Mouse (Mus musculus): ENCODE measurements at regions not wholly inside any gene's neighbourhood (a gene's known extent, or its start where the extent isn't known, plus 50 kb on each side); places are given as distances from the start of the nearest gene placed in this dataset.

DNA sequence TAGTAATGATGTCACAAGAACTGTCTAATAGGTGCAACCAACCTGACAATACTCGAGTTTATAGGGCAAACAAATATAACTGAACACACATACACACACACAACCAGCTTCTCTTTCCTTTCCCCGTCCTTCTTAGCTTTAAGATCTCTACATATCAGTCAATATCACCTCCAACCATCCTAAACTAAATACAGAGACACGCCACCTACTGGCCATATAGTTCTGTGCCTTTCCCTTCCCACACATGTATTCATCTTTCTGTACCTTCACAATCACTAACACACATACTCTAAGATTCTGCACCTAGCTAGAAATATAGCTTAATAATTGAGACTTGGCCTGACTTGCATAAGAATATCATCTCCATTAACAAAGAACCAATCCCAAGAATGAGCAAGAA is 688.2 kb downstream of the Ntrk3 start:
- Histone ChIP-seq H3K9me3 (ENCODE audit: low read length) (no peaks in the 10 kb centered on the region), H3K36me3 (ENCODE audit: insufficient read depth, low read length) (no peaks in the 10 kb centered on the region), H3K27ac (ENCODE audit: low read depth, low read length) (no peak overlapping the region), H3K9ac (replicated peaks; ENCODE audit: low read length, poor library complexity, severe bottlenecking) (no peak overlapping the region), H3K27me3 (ENCODE audit: insufficient read depth, low read length) (no peaks in the 10 kb centered on the region), H3K4me2 (ENCODE audit: low read depth, low read length, poor library complexity, severe bottlenecking) (no peak overlapping the region), H3K4me1 (ENCODE audit: insufficient read depth, low read length) (no peaks in the 10 kb centered on the region), H3K4me3 (ENCODE audit: low read depth, low read length) (no peak overlapping the region)
- DNase-seq (ENCODE audit: low spot score) (no peak), ATAC-seq (ENCODE audit: low FRiP score) (no peak)
- 0 out of 2 replicates have a peak, but pooled peaks have one; percentile 25 for TF ChIP-seq CTCF (IDR thresholded peaks at IDR 0.05)
- WGBS, result 60% methylated on average over 3 of the region's 3 CpGs

DNA sequence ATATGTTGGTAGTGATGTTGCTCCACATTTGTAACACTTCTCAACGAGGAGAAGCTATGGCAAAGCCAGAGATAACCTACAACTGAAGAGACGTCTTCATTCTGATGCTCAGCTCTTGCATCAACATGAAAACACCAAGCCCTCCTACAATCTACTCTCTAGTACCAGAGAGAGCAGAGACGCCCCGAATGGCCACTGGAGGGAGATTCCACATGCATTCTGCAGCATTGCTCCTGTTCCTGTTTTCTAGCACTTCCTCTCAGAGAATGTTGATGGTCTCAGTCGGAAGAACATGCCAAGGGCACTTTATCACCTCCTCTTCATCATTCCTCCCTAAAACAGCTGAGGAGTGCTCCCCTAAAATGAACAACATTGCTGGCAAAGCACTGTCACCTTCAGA is 692.4 kb downstream of the Ntrk3 start:
- H3K4me1 ChIP-seq (ENCODE audit: insufficient read depth, low read length), result no peaks in the 10 kb centered on the region
- 65% methylated on average over 5 of the region's 5 CpGs for WGBS
- no peaks in the 10 kb centered on the region for H3K27me3 ChIP-seq (ENCODE audit: insufficient read depth, low read length)
- H3K9ac ChIP-seq (replicated peaks; ENCODE audit: low read length, poor library complexity, severe bottlenecking), result no peak overlapping the region
- H3K36me3 ChIP-seq (ENCODE audit: insufficient read depth, low read length), result no peaks in the 10 kb centered on the region
- TF ChIP-seq CTCF (IDR thresholded peaks at IDR 0.05), result peak; percentile 58
- no peaks in the 10 kb centered on the region for H3K9me3 ChIP-seq (ENCODE audit: low read length)
- H3K4me3 ChIP-seq (ENCODE audit: low read depth, low read length), result no peak overlapping the region
- ATAC-seq (ENCODE audit: low FRiP score), result no peak
- no peak overlapping the region for H3K27ac ChIP-seq (ENCODE audit: low read depth, low read length)
- peak; percentile 14 for DNase-seq (ENCODE audit: low spot score)
- no peak overlapping the region for H3K4me2 ChIP-seq (ENCODE audit: low read depth, low read length, poor library complexity, severe bottlenecking)

DNA sequence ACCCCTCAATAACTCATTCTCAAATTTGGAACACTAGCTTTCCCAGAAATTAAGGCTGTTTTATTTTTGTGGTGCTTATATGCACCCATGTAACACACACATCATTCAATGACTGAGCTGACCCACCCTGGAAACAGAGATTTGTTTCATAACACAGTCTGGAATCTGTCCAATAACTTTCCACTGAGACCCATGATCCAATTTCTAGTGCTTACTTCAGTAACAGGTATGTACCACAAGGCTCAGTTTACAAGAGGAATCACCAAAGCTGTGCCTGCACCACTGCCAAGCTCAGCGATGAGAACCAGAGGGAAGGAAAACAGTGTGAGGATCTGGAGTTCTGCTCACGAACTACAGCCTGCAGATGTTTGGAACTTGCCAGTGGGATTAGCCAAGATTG is 706.8 kb downstream of the Ntrk3 start:
- Histone ChIP-seq H3K27ac (ENCODE audit: low read depth, low read length) (no peak overlapping the region), H3K4me3 (ENCODE audit: low read depth, low read length) (no peak overlapping the region), H3K9ac (replicated peaks; ENCODE audit: low read length, poor library complexity, severe bottlenecking) (no peak overlapping the region), H3K27me3 (ENCODE audit: insufficient read depth, low read length) (no peaks in the 10 kb centered on the region), H3K9me3 (ENCODE audit: low read length) (no peaks in the 10 kb centered on the region), H3K4me2 (ENCODE audit: low read depth, low read length, poor library complexity, severe bottlenecking) (no peak overlapping the region), H3K36me3 (ENCODE audit: insufficient read depth, low read length) (no peaks in the 10 kb centered on the region), H3K4me1 (ENCODE audit: insufficient read depth, low read length) (no peaks in the 10 kb centered on the region)
- ATAC-seq (ENCODE audit: low FRiP score), result no peak
- TF ChIP-seq CTCF (IDR thresholded peaks at IDR 0.05), result no peak
- 82% methylated on average over 2 of the region's 2 CpGs for WGBS
- no peak for DNase-seq (ENCODE audit: low spot score)

DNA sequence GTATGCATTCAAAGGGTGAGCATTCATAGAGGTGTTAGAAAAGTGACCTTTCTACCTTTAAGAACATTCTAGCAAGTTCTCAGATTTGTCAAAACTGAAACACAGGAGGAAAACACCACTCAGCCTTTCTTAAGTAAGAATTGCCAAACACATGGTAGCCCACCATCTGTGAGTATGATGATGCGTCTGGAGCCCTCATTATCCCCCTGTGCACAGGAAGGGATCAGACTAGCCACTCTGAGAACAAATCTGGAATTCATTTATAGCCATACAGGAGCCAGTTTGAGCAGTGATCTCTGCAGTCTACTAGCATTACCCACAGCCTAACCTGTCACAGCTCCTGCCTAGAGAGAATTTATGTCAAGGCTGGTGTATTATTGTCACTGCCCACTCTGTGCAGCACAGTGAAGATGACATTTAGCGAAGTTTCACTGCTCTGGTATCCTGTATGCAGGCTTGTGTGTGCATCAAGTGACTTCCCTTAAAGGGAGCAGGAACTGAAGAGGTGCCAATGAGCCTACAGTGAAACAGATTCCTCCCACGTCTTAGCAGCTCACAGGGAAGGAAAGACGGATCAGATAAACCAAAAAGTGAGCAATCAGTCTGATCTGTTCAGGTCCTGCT is 710.7 kb downstream of the Ntrk3 start:
- TF ChIP-seq CTCF (IDR thresholded peaks at IDR 0.05), result no peak
- ATAC-seq (ENCODE audit: low FRiP score), result no peak

DNA sequence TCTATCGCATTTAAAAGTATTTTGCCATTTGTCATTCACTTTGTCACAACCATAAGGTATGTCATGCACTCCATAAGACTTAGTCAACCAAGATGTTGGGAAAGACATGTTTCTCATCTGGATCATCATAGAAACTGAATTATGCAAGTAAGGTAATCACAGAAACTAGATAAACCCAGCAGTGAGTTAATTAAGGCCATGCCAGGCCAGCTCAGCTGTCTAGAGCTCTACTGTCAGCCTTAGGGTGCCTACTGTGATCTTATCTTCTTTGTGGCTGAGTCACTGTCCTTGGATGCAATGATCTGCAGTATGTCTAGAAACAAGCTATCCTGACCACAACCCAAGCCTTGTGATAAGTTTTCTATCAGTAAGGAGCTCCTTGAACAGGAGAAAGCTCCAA is 714.2 kb downstream of the Ntrk3 start:
- Histone ChIP-seq H3K27me3 (ENCODE audit: insufficient read depth, low read length) (no peaks in the 10 kb centered on the region), H3K27ac (ENCODE audit: low read depth, low read length) (no peak overlapping the region), H3K4me1 (ENCODE audit: insufficient read depth, low read length) (no peaks in the 10 kb centered on the region), H3K9ac (replicated peaks; ENCODE audit: low read length, poor library complexity, severe bottlenecking) (no peak overlapping the region), H3K4me3 (ENCODE audit: low read depth, low read length) (no peak overlapping the region), H3K9me3 (ENCODE audit: low read length) (no peaks in the 10 kb centered on the region), H3K36me3 (ENCODE audit: insufficient read depth, low read length) (no peaks in the 10 kb centered on the region), H3K4me2 (ENCODE audit: low read depth, low read length, poor library complexity, severe bottlenecking) (no peak overlapping the region)
- ATAC-seq (ENCODE audit: low FRiP score), result no peak
- WGBS, result 96% methylated on average over 1 of the region's 1 CpGs
- no peak for TF ChIP-seq CTCF (IDR thresholded peaks at IDR 0.05)
- no peak for DNase-seq (ENCODE audit: low spot score)

More for the DNA sequence above, 710.7 kb downstream of the Ntrk3 start:
- Histone ChIP-seq H3K9me3 (ENCODE audit: low read length) (no peaks in the 10 kb centered on the region), H3K4me2 (ENCODE audit: low read depth, low read length, poor library complexity, severe bottlenecking) (no peak overlapping the region), H3K27me3 (ENCODE audit: insufficient read depth, low read length) (no peaks in the 10 kb centered on the region), H3K9ac (replicated peaks; ENCODE audit: low read length, poor library complexity, severe bottlenecking) (no peak overlapping the region), H3K36me3 (ENCODE audit: insufficient read depth, low read length) (no peaks in the 10 kb centered on the region), H3K27ac (ENCODE audit: low read depth, low read length) (no peak overlapping the region), H3K4me3 (ENCODE audit: low read depth, low read length) (no peak overlapping the region), H3K4me1 (ENCODE audit: insufficient read depth, low read length) (no peaks in the 10 kb centered on the region)
- no peak for DNase-seq (ENCODE audit: low spot score)
- 74% methylated on average over 4 of the region's 4 CpGs for WGBS

DNA sequence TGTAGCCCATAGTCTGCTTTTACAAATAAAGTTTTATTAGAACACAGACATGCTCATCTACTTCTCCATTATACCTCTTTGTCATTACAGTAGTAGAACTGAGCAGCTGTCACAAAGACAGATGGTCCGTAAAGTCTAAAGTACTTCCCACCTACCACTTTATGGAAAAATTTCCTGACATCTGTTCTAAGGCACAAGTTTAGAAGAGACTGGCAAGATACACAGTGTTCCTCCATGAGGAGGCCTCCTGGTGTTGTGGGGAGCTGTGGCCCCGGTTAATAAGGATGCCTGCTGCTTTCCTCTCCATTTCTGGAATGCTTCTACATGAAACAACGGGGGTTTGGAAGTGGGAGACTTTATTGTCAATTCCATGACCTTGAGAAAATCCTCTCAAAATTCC is 714.7 kb downstream of the Ntrk3 start:
- ATAC-seq (ENCODE audit: low FRiP score), result no peak
- Histone ChIP-seq H3K27ac (ENCODE audit: low read depth, low read length) (no peak overlapping the region), H3K9ac (replicated peaks; ENCODE audit: low read length, poor library complexity, severe bottlenecking) (no peak overlapping the region), H3K27me3 (ENCODE audit: insufficient read depth, low read length) (no peaks in the 10 kb centered on the region), H3K4me2 (ENCODE audit: low read depth, low read length, poor library complexity, severe bottlenecking) (no peak overlapping the region), H3K4me3 (ENCODE audit: low read depth, low read length) (no peak overlapping the region), H3K4me1 (ENCODE audit: insufficient read depth, low read length) (no peaks in the 10 kb centered on the region), H3K36me3 (ENCODE audit: insufficient read depth, low read length) (no peaks in the 10 kb centered on the region), H3K9me3 (ENCODE audit: low read length) (no peaks in the 10 kb centered on the region)
- TF ChIP-seq CTCF (IDR thresholded peaks at IDR 0.05), result no peak
- WGBS, result 77% methylated on average over 3 of the region's 3 CpGs
- DNase-seq (ENCODE audit: low spot score), result no peak

Measured in midbrain, postnatal 0 days (tissue).